Mouse (Mus musculus): ENCODE measurements around the gene Cgrrf1. TPM values are rescaled to one million over a fixed set of nuclear protein-coding genes. Genes with fewer than 3 reads are reported as not detected.
"Not testable (repeated sequence)": the region's sequence is repeated elsewhere in the genome, so short reads cannot be mapped to it uniquely, and the experiment has no call there.

The Cgrrf1 gene
- polyA plus RNA-seq (2017; shearing (Covaris generic)): 10 to 100 TPM in 1 of 2 experiments, 1 to 10 TPM in 1; 7.4 to 10.1 TPM

DNA sequence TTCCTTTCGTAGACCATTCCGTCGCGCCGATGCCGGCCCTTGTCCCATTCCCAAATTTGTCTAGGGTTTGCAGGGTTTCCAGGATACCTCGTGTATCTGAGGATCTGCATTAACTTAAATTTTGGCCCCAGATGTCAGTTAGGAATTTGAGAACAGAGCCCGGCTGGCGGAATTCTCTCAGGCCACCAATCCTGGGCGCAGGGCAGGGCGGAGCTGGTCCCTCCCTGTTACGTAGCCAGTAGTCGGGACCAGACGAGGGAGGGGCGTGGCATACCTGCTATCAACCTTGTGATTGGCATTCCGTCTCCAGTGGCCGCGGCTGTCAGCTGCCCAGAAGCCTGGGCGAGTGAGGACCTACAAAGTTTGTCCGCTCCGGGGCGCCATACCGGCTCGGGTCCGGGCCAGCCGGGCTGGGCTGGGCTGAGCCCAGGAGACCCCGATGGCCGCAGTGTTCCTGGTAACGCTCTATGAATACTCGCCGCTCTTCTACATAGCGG lies at the start of gene Cgrrf1:
TSS of gene Cgrrf1 (plus strand) at position 289 of the 497 bp plus-strand sequence.
- peak; percentile 97 for ATAC-seq

DNA sequence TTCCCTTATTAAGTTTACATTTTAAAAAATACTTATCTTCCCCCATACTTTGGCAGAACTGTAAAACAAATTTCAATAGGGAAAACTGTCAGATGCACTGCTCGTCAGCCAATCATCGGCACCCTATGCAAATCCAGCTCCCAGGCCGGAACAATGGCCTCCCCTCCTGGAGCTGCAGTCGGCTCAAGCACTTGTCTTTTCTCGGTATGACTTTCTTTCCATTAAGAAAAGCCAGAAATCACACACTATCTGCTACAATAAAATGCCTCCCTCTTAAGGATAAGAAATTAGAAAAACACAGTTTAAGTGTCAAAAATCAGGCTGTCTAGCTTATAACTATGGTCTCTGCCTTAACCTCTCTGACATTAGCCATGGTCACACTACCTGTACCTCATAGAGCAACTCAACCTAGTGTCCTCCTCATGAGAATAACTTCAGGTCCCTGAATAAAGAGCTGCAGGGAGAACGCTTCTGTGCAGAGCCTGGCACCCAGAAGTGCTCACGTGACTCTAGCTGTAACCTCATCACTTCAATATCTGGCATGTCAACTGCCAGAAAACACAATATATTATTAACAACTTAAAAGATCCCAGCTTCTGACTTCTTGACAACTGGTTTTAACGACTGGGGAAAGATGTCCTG lies 49.6 kb upstream of the Cgrrf1 start:
- ATAC-seq: no peak

DNA sequence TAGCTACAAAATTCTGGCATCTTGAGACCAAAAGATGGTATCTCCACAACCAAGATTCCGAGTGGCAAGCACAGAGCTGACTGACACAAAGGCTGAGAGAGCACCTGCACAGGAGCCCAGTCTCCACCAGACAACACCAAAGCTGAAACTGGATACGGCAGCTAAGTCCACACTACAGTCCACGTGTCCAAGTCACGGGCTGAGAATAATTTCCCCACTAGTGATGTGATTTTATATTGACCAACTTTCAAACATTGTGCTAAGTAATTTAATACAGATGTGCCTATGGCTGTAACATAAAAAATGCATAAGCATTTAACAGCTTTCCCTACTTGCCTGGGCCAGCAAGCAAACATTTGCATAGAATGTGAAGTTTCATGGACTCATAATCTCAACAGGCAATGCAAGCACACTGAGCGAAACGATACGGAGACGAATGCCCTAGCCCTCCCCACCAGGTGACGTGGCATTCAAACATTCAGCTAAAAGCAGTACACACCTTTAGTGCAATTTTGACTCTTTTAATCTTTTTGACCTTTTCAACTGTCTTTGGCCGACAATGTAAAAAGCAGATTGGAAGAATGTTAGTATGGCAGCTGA lies 48.5 kb upstream of the Cgrrf1 start:
- ATAC-seq: no peak

DNA sequence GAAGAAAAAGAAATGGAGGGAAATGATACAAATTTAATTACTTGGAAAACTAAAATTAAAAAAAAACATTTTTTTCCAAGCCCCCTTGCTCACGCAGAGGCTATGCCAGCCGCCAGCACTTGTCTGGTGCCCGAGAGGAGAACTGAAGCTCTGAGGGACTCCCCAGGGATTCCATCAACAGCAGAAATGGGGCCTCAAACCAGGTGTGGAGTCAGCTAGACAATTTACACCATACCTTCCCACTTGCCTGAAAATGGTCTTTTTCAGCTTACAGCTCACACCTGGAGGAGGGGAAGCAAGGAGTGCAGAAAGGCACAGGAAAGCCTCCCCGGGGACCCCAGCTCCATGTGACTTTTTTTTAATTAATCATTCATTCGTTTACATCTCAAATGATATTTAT lies 46.7 kb upstream of the Cgrrf1 start:
- no peak for ATAC-seq

DNA sequence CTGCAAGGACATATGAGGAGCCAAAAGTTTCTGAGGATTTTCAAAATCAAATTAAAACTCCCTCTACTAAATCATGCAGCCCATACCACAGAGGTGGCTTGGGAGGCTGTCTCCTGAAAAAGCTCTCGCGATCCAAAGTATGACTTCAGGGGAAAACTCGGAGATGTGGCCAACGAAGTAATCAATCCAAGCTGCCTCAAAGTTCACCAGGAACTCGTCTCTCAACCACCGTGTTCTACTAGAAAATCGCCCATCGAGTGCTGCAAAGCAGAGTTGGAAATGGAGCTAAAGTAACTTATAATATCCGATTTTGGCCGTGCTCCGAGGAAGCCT lies 44.5 kb upstream of the Cgrrf1 start:
- no peak for ATAC-seq

DNA sequence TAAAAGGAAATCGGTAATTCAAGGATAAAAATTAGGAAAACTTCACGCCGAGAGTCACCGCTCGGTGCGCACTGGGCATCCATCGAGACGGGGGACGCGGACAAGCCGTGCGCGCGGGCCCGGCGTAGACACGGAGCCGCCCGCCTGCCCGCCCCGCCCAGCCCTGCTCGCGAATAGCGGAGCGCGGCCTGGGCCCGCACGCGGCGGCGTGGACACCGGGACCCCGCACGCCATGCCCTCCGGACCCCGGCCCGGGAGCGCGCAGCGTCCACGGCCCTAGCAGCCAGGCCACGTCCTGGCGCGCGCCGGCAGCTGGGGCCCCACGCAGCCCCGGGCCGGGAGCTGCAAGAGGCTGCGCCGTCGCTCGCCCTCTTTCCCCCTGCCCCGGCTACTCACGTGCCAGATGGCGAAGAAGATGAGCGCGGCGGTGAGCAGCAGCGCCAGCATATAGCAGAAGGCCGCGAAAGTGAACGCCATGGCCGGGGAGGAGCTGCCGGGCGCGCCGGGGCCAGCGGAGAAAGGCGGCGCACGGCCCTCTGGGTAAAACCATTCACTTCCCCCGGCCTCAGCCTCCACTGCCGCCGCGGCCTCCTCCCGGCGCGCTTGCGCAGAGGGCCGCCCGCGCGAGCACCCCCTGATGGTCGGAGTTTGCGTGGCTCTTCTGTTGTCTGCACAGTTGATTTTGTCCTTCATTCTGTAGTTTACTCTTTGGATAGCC lies 44.0 kb upstream of the Cgrrf1 start, which contains the start of gene Cnih1:
TSS of gene Cnih1 (minus strand) at position 625 of the 718 bp plus-strand sequence.
- ATAC-seq: peak; percentile 97

DNA sequence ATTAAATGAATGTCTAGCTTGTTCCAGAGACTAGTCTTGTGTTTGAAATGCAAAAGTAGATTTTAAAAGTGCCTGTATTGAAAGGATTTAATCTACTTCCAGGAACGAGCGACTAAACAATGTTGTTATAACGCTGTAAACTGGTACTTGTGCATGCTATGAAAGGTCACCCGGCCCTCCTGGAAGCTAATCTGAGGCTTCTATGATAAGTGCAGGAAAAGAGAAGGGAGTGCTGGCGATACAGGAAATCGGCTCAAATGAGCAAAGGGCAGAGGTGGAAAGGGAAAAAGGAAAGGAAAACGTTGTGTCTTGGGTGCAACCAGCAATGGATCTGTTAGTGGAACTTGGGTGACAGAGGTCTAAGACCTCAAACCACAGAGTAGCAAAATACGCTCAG lies 43.4 kb upstream of the Cgrrf1 start:
- peak; percentile 3 for ATAC-seq

DNA sequence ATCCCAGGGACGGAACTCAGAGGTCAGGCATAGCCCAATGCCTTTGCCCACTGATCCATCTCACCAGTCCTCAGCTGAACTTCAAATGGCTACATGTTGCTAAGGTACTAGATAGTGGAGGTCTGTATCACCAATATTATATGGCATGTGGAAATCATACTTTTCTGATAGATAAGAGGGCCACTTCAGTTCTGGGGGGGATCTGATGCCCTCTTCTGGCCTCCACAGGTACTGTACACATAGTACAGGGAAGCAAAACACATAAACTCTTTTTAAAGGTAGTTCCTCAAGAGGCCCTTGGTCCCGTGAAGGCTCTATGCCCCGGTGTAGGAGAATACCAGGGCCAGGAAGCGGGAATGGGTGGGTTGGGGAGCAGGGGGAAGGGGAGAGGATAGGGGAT lies 41.6 kb upstream of the Cgrrf1 start:
- ATAC-seq: no peak

DNA sequence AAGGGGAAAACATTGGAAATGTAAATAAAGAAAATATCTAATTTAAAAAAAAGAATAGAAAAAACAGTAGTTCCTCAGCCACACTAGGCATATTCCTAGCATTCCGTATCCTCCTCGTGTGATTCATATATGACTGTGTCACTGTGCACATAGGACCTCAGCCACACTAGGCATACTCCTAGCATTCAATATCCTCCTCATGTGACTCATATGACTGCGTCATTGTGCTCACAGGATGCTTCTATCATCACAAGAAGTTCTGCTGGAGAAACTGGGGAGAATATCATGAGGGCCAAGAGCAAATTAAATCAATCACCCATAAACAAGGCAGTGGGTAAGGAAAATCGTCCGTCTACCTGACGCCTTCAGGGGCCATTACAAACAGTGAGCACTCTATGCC lies 41.2 kb upstream of the Cgrrf1 start:
- ATAC-seq: no peak

DNA sequence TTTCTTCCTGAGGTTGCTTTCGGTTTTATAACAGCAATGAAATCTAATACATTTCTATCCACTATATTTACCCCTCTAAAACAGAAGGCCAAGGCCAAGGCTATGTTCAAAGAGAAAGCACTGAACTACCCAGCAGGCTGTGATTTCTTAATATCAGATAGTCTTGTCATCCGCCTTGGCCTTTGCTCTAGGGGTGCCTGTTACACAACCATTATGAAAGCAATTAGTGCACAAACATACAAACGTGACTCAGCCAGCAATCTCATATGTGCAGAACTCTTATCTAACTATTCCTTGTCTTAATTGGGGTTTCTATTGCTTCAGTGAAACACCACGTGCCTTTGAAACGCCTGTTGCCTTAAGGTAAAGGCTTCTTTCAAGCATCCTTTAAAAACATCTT lies 37.8 kb upstream of the Cgrrf1 start:
- ATAC-seq: no peak

DNA sequence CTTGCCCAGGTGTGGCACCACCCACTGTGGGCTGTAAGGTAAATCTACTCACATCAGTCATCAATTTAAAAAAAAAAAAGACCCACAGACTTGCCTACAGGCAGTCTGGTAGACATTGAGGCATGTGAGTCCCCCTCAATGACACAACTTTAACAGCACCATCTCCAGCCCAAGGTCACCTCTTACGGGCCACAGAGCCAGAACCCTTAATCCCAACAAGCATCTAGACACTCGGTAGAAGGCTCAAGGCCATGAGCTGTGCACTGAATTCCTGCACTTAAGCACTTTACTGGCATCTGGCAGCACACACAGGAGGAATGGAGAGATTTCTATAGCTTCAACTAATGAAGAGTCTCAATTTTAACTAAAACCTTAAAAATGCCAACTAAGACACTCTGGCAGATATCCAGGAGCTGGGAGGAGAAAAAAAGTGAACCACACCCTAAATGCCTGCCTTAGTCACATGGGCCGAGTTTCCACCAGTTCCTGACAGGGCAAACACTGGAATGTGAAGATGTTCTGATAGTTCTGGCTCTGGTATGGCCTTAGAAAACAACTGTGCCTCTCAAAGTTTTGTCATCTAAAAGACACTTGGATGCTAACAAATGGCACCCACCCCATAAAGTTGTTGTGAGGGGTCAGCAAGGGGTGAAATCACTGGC lies 31.1 kb upstream of the Cgrrf1 start:
- no peak for ATAC-seq

DNA sequence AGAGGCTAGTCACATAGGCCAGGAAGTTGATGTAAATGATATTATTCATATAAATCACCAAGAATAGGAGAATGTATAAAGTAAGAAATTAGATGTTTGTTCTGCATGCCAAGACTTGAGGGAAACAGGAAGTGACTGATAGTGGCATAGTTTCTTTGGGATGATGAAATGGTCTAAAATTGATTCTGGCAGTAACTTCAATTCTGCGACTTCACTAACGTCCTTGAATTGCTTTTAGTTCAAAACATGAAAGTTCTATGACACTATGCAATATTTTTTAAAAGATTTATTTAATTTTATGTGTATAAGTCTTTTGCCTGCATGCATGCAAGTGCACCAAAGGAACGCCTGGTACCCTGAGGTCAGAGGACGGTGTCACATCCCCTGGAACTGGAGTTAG lies 28.7 kb upstream of the Cgrrf1 start:
- ATAC-seq: no peak

DNA sequence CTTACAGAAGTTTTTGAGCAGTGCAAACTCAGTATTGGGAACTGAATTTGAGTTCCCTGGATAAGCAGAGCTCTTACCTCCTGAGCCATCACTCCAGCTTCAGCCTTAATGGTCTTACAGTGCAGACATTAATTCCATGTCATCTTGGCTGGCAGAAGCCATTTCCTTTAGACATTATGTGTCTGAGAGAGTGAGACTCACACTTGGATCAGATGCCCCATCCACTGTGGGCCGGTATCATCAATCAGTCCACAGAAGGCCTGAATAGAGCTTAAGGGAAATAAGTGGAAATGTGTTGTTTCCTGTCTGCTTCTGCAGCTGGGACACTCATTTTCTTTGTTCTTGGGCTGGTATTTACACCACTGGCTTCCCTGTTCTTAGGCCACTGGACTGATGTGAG lies 28.1 kb upstream of the Cgrrf1 start:
- no peak for ATAC-seq

DNA sequence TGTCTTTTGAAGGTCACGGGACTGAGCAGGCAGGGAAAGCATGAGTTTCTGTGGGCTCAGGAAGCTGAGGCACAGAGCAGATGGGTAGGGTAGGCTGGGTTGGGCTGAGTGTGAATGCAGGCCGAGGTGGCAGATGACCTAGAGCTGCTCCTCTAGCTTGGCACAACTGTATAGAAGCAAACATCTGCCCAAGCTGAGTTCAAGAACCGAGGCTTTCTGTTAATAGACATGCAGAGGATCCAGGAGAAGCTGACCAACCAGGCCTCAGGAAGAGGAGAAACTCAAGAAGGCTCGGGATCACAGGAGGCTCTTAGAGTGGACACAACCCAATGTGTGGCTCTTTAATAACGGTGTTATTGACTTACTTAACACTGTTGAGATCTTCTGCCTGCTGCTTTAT lies 25.7 kb upstream of the Cgrrf1 start:
- no peak for ATAC-seq

DNA sequence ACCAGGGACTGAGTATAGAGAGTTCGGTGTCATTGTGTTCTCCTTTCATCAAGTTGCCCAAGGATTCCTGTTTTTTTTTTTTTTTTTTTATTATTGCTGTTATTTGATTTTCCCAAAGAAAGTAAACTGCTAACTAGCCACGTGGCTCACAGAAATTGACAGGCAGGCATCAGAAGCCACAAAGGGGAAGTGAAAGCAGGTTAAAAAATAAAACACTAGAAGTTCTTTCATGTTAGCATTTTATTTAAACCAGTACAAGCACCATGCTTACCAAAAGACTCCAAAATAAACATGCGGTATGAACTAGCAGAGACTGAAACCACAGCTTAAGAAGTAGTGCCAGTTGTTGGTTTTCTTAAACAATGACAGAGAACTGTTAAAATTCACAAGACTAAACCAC lies 24.0 kb upstream of the Cgrrf1 start:
- no peak for ATAC-seq

DNA sequence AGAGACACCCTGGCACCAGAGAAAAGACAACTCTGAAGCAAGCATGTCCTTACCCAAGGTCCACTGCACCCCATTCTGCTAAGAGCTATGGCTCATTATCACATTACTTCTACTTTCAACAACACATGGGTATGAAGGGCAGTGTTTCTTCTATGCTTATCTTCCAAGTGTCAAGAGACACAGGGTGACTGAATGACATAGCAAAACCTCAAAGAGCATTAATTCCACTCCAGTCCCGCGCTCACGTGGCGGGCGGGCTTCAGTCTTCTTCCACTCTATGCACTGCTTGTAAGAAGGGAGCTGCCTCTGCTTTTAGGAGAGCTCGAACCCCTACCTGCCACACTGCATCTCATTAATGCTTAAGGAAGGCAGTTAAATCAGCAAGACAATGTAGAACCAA lies 16.3 kb upstream of the Cgrrf1 start:
- ATAC-seq: no peak

DNA sequence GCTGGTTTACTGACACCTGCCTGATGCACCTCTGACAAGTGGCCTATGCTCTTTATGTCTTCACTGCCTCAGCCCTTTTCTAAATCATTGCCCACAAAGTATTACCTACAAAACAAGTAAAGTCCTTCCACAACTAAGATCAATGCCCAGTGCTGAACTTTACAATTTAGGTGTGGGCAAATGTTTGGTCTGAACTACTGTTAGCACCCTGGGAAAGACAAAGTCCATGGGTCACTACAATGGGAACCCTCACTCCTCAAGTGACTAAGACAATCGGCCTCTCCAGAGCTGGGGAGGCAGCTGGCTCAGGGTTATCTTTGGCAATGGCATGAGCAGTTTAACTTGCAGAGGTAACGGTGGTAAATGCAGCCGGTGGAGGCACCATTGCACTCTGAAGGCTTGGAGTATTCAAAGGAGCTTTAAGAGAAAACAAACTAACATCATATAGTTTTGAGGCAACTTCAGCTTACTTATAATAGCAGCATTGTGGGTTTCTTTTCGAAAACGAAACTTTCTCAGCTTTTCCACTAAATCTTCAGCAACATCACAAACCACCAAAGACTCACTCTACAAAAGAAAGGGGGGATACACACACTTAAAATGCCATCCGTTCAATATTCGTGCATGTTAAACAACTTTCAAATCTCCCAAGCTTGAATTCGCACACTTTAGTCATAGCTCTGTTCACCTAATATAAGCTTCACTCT lies 14.9 kb upstream of the Cgrrf1 start:
- no peak for ATAC-seq

DNA sequence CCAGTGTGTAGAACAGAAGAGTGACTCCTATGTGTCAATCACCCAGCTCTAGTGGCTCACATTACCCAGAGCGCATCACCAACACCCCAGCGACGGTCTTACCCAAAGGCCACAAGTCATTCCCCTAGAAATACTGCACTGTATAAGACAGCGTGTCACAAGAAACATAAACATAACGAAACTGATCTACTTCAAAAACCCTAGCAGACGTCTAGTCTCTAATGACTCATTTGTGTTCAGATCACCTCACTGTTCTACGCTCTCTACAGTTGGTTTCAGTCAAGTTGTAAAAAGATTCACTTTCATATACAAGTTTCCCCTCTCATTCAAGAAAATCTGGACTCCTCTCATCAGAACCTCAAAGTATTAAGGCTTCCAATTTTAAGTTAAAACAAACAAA lies 13.2 kb upstream of the Cgrrf1 start:
- ATAC-seq: peak; percentile 25

DNA sequence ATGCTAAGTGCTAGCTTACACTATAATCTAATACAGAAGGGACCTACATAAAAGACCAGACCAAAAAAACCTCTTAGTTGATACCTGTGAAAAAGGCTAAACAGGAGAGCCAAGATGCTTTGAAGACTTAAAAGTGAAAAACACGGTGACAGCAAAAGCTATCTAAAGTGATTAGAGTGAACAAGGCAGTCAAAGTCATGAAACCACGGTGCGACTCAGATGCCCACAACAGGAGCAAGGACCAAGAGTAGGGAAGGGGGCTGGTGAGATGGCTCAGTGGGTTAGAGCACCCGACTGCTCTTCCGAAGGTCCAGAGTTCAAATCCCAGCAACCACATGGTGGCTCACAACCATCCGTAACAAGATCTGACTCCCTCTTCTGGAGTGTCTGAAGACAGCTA lies 12.0 kb upstream of the Cgrrf1 start:
- ATAC-seq: not testable (repeated sequence)

DNA sequence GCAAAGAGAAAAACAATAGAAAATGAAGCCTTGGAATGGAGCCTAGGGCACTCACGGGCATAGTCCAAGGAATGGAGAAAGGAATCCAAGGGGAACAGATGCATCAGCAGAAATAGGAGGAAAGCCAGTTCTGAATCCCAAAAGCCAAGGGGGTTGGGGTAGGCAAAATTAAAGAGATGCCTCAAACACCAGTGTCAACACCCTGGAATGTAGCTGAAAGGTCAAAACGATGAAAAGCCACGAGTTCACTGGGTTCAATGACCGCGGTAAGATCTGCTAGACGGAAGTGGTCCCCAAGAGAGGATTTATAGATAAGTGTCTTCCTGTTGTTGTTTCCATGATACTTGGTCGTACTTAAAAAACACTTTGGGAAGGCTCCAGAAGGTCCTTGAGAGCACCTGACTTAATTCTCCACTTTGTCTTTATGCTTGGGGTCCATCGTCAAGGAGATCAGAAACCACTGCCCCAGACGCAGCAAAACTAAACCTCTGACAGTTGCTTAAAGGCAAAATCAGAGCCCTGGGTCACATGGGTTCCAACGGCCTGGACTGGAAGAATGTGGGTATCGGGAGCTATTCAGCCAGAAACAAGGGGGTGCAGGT lies 10.6 kb upstream of the Cgrrf1 start:
- ATAC-seq: peak; percentile 30

DNA sequence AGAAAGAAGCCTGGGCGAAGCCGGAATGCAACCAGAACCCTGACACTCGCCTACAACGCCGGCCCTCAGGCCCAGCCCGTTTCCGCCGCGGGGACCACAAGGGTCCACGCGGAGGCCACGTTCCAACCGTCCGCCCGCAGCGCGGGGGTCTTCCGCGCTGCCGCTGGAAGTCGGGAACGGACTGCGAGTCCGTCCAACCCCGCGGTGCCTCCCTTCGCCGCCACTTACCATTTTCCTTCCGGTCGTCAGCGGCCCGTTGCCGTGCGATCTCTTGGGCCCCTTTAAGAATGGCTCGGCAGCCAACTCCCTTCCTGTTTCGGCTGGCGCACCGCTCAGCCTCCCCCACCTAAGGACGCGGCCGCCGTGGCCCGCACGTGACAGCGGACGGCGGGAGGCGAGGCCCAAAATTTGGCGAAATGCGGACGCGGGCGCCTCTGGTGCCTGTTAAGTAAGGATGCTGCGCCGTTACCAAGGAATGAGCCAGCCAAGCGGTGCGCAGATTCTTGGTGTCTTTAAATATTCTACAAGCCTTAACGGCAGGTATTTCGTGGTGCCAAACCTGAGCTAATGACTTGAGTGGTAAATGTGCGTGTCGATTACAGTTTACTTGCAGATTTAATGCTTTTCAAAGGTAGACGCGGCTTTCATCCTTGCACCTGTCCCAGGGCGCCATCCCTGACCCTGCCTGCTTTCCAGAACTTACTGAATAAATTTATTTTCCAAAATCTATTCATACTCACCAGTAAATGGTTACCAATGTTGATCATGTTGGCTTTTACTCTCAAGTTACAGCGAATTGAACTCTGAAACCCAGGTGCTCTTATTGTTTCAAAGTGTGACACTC lies 9.8 kb upstream of the Cgrrf1 start, which contains the start of gene Gmfb:
TSS of gene Gmfb (minus strand) at position 370 of the 844 bp plus-strand sequence.
- ATAC-seq: peak; percentile 90

Measured in CD4-positive, CD25-positive, alpha-beta regulatory T cell, adult 4 months (primary cell).